Mouse (Mus musculus): ENCODE data around the gene Engase.

DNA sequence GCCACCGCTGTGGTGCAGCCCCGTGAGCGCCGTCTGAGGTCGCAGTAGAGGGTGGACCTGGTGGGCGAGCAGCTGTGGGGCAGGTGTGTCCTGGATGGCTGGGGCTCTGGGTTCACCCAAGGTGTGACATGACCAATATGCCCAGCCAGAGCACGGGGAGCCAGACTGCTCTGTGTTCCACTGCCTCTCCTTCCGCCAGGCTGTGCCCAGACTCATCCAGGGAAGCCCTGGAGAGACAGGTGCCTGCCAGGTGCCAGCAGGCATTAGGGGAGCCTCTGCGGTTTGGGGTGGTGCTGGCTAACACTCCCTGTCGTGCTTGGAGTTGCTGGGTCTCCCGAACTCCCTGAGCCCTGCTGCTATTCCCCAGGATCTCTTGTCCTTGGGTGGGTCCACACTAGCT lies 61.4 kb downstream of the Engase start:
- TF ChIP-seq POLR2A (IDR thresholded peaks at IDR 0.05; ENCODE audit: borderline replicate concordance, low read depth, low read length) (no peak), CTCF (IDR thresholded peaks at IDR 0.05; ENCODE audit: low read depth, low read length) (no peak)

Data from bone marrow macrophage, adult 2 months (primary cell).